Mouse (Mus musculus): Measurements from ENCODE around the gene Lmod3. TPM values are rescaled to one million over a fixed set of nuclear protein-coding genes. Genes with fewer than 3 reads are reported as not detected.
A peak's percentile ranks its signal among the peaks of the same experiment; 100 is the strongest.

Lmod3 gene
- polyA plus RNA-seq, 1 experiment from 2014 or later, result not detected

DNA sequence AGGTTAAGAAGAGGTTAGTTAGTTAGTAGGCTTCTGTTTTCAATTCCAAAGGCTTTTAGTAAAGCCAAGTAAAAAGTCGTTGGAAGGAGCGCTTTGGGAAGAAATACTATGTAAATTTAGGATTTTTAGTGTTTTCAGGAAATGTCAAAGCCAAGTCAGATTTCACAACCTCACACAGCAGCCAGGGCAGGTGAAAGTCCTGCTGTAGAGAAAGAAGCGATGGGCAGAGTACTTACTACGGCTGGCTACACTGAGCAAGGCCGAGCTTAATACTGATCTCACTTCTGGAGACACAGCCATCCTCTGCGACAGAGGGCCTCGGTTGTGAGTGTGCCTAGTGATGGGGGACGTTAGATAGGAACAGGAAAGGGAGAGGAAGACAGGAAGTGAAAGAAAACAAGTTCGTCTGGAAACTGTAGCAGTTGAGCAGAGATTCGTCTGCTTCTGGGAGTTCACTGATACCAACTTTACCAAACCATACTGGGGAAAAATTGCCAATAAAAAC is 36.8 kb upstream of the Lmod3 start:
- Histone ChIP-seq H3K27ac (no peak overlapping the region), H3K36me3 (ENCODE audit: inconsistent target) (peaks cover 91% of the 10 kb centered on the region), H3K4me3 (ENCODE audit: inconsistent target) (no peak overlapping the region), H3K79me2 (ENCODE audit: inconsistent target) (peaks cover 6% of the 10 kb centered on the region; the same call in 1 of the 2 replicates)
- WGBS (ENCODE audit: missing documents), result 62% methylated on average over 9 of the region's 10 CpGs

DNA sequence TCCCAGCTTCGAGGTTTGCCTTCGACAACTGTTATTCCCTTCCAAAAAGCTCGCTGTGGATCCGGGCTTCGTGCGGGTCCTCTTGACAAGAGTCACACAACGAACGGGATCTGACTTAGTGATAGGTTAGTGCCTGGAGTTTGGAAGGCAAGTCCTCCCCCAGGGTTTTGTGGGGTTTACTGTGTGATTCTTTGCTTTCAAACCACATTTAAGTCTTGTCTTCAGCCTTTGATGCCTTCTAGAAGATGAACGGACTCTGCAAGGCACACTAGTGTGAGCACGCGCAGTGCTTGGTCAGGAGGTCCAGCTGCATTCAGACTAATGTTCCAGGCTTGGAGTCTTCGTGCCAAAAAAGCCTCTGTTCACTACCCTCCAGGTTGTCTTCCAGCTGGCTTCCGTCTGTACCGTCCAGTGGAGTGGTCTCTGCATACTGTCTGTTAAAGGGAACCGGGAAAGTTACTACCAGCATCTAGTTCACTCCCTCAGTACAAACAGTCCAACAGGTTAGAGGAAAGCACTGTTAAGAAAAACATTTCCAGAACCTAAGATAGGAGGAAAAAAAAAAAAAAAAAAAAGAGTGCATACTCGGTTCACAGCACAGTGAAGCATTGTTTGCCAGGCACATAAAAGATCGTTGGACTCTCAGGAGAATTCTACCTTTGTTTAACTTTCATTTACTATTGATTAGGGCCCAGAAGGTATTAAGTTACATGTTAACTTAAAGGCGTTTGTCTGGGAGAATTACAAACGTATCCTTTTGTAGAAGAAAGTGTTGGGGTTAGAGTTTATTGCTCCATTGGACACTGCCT is 35.7 kb upstream of the Lmod3 start:
- Histone ChIP-seq H3K4me3 (ENCODE audit: inconsistent target) (no peak overlapping the region), H3K79me2 (ENCODE audit: inconsistent target) (no peaks in the 10 kb centered on the region; the same call in 1 of the 2 replicates), H3K36me3 (ENCODE audit: inconsistent target) (peaks cover 80% of the 10 kb centered on the region), H3K27ac (no peak overlapping the region)
- 99% methylated on average over 17 of the region's 19 CpGs for WGBS (ENCODE audit: missing documents)

DNA sequence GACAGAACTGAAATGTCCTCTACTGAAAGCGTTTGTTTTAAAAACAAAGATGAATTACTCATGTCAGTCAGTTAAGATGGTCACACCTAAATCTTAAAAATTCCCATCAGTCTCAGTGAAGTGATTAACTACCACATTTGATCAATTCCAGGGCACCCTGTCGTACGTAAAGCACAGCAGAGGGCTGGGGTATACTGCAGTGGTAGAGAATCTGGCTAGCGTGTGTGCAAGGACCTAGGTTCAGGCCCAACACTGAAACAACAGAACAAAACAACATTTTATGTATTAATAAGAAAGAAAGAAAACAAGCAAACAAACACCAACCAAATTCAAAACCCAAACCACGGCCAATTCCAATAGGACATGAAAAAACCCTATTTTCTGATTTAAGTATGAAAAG is 33.8 kb upstream of the Lmod3 start:
- no peak overlapping the region for H3K27ac ChIP-seq
- H3K36me3 ChIP-seq (ENCODE audit: inconsistent target), result peaks cover 61% of the 10 kb centered on the region
- no peak overlapping the region for H3K4me3 ChIP-seq (ENCODE audit: inconsistent target)
- 96% methylated on average over 5 of the region's 5 CpGs for WGBS (ENCODE audit: missing documents)
- H3K79me2 ChIP-seq (ENCODE audit: inconsistent target), result no peaks in the 10 kb centered on the region

DNA sequence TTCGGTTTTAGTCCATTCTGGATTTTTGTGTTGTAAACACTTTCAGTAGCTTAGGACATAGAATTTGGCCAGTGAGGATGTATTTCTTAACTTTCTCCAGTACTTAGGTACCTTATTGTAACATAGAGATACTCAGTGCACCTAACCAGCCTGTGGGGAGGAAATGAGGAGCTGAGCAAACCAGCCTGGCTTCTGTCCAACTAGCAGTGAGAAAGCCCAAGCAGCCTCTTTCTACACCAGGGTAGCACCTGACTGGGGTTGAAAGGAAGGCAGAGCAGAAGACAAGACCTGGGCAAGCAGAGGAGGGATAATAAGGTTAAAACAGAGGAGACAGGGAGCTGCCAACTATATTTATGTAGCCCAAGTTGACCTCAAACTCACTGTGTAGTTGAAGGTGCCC is 31.1 kb upstream of the Lmod3 start:
- Histone ChIP-seq H3K79me2 (ENCODE audit: inconsistent target) (no peaks in the 10 kb centered on the region), H3K4me3 (ENCODE audit: inconsistent target) (no peak overlapping the region), H3K27ac (no peak overlapping the region), H3K36me3 (ENCODE audit: inconsistent target) (peaks cover 34% of the 10 kb centered on the region)
- no CpG with 5 or more reads among the region's 1 CpGs for WGBS (ENCODE audit: missing documents)

DNA sequence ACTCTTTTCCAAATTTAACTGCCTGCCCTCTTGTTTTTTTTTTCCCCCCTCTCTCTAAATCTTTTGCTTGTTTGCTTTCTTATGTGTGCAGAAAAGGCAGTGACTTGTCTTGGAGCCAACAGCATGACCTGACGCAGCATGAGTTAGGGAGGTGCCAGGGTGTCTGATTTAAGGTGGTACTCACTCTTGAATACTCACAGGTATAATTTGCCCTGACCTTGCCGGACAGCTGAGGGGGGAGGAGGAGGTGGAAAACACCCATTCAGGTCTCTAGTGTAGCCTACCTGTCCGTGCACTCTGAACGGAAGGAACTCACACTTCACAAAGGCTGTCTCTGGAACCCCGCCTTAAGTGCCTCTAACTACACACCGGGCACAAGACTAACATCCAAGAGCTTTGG is 26.3 kb upstream of the Lmod3 start:
- Histone ChIP-seq H3K36me3 (ENCODE audit: inconsistent target) (no peaks in the 10 kb centered on the region), H3K27ac (no peak overlapping the region), H3K4me3 (ENCODE audit: inconsistent target) (no peak overlapping the region), H3K79me2 (ENCODE audit: inconsistent target) (no peaks in the 10 kb centered on the region)
- 94% methylated on average over 6 of the region's 6 CpGs for WGBS (ENCODE audit: missing documents)

DNA sequence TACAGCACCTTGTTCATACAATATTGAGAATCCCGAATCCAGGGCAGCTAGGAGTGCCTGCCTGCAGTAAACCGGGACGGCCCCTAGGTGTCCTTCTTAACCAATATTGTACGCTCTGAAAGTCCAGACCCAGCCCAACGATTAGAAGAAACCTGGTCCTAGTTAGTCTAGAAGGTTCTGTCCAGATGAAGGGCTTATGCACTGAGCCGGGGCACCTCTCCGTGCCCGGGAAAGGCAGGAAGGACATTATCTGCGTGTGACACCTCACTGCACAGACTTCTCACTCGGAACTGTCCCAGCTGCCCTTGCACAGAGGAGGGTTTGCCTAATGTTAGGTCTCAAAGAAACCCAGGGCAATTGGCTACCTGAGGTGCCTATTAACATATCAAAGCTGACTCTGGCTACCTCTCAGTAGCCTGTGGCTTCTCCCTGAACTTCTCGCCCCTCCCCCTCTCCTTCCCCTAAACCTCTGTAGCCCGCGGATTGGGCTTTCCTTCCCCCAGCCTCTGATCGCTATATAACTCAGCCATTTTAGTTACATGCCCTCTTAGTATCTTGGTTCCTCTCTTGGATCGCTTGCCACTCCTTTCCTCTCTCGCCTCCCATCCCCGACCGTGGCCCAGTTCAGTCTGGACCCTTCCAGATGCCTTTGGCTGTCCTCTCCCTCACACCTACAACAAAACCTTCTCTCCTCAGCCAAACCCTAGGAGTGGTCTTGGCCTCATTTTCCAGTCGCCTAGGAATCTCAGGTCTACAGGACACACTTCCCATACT is 25.6 kb upstream of the Lmod3 start:
- Histone ChIP-seq H3K4me3 (ENCODE audit: inconsistent target) (peak overlapping the region; percentile 6; the same call in 1 of the 2 replicates), H3K27ac (no peak overlapping the region)
- WGBS (ENCODE audit: missing documents), result 9% methylated on average over 17 of the region's 19 CpGs

DNA sequence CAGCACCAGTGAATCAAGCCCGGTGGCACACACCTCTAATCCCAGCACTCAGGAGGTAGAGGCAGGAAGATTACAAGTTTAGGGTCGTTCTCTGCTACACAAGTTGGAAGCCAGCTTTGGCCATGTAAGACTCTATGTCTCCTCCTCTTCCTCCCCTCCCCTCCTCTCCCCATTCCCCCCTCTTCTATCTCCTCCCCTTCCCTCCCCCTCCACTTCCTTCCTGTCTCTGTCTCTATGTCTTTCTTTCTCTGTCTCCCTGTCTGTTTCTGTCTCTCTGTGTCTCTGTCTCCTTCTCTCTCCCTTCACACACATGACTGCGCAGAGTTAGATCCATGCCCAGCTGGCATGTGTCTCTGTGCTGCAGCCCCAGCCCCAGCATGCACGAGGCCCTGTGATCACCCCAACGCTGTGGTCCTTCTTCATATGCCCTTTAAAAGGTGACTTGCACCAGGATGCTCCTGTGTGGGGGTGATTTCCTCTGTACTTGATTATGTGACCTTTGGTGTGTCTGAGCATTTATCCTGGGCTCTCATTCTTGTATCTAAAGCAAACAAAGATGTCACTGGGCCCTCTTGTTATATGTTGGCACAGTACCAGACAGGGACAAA is 24.4 kb upstream of the Lmod3 start:
- WGBS (ENCODE audit: missing documents), result 50% methylated on average over 5 of the region's 5 CpGs
- no peak overlapping the region for H3K4me3 ChIP-seq (ENCODE audit: inconsistent target)
- H3K27ac ChIP-seq, result no peak overlapping the region
- H3K79me2 ChIP-seq (ENCODE audit: inconsistent target), result no peaks in the 10 kb centered on the region
- no peaks in the 10 kb centered on the region for H3K36me3 ChIP-seq (ENCODE audit: inconsistent target)

More for the DNA sequence above, 25.6 kb upstream of the Lmod3 start:
- Histone ChIP-seq H3K79me2 (ENCODE audit: inconsistent target) (no peaks in the 10 kb centered on the region), H3K36me3 (ENCODE audit: inconsistent target) (no peaks in the 10 kb centered on the region)

DNA sequence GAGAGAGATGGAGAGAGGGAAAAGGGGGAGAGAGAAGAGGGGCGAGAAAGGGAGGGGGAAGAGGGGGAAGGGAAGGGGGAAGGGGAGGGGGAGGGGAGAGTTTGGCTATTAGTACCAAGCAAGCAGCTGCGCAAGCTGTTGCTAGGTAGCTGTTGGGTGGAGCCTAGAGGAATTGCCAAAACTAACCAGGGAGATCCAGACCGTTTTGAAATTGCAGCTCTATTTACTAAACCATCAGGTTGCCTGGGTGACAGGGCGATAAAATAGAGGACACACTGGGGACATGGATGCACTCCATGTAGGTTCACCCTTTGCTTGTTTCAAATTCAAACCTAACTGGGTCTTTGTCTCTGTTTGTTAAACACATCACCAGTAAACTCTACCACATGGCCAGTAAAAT is 23.8 kb upstream of the Lmod3 start:
- Histone ChIP-seq H3K36me3 (ENCODE audit: inconsistent target) (no peaks in the 10 kb centered on the region), H3K4me3 (ENCODE audit: inconsistent target) (no peak overlapping the region), H3K27ac (no peak overlapping the region), H3K79me2 (ENCODE audit: inconsistent target) (no peaks in the 10 kb centered on the region)
- 68% methylated on average over 4 of the region's 4 CpGs for WGBS (ENCODE audit: missing documents)

DNA sequence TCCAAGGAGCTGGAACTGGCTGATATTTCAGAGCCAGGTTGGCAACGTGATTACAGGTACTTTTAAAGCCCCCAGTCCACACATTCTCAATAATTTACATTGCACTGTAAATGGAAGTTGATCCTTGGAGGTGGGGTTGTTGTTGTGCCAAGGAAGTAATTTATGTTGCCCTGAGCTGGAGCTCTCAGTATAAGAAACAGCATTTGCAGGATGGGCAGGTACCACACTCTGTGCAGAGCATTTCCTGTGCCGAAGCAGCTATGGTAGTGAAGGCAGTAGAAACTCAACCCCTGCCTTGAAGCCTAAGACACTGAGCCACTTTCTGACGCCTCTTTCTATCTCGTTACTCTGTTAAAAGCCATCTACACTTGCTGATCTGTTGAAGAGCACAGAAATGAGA is 23.2 kb upstream of the Lmod3 start:
- Histone ChIP-seq H3K4me3 (ENCODE audit: inconsistent target) (no peak overlapping the region), H3K27ac (no peak overlapping the region), H3K36me3 (ENCODE audit: inconsistent target) (no peaks in the 10 kb centered on the region), H3K79me2 (ENCODE audit: inconsistent target) (no peaks in the 10 kb centered on the region)
- WGBS (ENCODE audit: missing documents), result 78% methylated on average over 4 of the region's 4 CpGs

DNA sequence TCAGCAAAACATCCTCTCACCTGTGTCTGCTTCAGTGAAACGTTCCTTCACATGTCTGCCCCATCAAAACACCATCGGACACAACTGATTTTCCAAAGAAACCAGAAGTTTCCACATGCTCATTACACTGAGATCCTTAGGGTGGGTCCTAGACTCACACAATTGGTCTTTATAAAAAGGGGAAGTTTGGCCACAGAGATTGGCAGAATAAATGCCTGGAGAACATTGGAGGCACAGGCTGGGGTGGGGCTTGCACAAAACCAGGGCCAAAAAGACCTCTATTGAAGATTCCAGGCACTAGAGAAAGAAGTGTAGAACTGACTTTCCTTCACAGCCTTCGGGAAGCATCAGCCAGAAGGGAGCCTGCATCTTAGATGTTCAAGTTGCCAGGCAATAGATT is 21.2 kb upstream of the Lmod3 start:
- Histone ChIP-seq H3K79me2 (ENCODE audit: inconsistent target) (no peaks in the 10 kb centered on the region), H3K4me3 (ENCODE audit: inconsistent target) (no peak overlapping the region), H3K36me3 (ENCODE audit: inconsistent target) (no peaks in the 10 kb centered on the region), H3K27ac (no peak overlapping the region)
- WGBS (ENCODE audit: missing documents), result 59% methylated on average over 3 of the region's 3 CpGs

DNA sequence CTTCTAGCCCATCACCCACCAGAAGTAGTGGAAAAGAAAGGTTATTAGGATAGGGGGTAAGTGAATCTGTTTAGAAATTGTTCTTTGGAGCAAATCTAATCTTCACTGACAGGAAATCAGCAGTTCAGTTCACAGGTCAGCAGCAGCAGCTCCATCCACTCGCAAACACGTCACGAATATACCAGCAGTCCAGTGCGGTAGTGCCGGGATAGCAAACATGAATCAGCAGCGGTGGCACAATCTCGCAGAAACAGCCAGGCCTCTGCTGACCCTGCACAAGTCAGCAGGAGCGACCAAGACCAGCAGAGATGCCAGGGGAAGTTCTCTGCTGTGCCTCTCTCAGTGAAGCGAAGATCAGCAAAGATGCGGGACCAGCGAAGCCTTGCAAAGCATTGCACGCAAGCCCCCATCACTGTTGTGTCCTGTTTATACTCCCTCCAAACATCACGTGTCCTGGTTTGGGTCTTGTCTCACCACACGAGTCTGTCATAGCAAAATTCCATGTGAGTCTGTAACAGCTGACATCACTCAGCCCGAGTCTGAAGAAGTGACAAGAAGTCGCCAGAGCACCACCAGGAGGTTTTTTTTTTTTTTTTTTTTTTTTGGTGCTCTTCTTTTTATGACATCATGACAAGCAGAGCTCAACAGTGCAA is 20.6 kb upstream of the Lmod3 start:
- 91% methylated on average over 15 of the region's 16 CpGs for WGBS (ENCODE audit: missing documents)

DNA sequence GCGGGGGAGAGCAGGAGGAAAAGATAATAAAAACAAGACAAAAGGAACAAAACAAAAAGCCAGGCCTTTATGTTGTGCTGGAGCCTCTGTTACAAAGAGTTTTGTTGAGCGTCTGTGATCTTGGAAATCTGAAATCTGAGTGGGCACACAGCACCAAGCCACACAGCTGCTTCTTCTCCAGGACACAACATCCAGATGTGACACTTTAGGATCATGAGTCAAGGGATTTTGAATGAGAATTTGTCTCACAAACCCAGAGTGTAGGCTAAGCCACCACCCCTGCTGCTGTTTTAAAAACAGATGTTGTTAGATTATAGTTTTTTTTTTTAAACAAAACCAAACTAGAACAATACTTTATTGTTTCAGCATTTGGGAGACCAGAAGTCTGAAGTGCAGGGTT is 19.8 kb upstream of the Lmod3 start:
- no peaks in the 10 kb centered on the region for H3K79me2 ChIP-seq (ENCODE audit: inconsistent target)
- WGBS (ENCODE audit: missing documents), result 90% methylated on average over 2 of the region's 2 CpGs
- no peak overlapping the region for H3K27ac ChIP-seq
- H3K4me3 ChIP-seq (ENCODE audit: inconsistent target), result no peak overlapping the region
- no peaks in the 10 kb centered on the region for H3K36me3 ChIP-seq (ENCODE audit: inconsistent target)

More for the DNA sequence above, 20.6 kb upstream of the Lmod3 start:
- H3K79me2 ChIP-seq (ENCODE audit: inconsistent target), result no peaks in the 10 kb centered on the region
- H3K36me3 ChIP-seq (ENCODE audit: inconsistent target), result no peaks in the 10 kb centered on the region
- no peak overlapping the region for H3K4me3 ChIP-seq (ENCODE audit: inconsistent target)
- no peak overlapping the region for H3K27ac ChIP-seq

DNA sequence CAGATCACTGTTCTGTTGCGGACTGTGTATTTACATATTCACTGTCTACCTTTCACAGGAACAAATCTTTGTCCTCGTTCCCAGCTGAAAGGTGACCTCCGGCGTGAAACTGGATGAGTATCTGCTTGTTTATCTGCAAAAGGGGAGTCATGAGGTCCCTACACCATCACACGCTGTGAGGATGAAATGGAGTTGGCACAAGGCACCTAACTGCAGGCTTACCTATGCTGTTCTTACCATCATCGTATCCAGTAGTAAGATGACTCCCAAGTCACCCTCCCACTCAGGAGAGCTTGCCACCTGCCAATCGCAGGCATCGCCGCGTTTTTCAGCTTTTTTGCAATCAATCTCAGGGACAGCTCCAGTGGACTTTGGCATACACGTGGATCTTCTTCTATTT is 17.0 kb upstream of the Lmod3 start:
- Histone ChIP-seq H3K36me3 (ENCODE audit: inconsistent target) (no peaks in the 10 kb centered on the region), H3K79me2 (ENCODE audit: inconsistent target) (no peaks in the 10 kb centered on the region), H3K27ac (no peak overlapping the region), H3K4me3 (ENCODE audit: inconsistent target) (no peak overlapping the region)
- WGBS (ENCODE audit: missing documents), result 89% methylated on average over 11 of the region's 11 CpGs

DNA sequence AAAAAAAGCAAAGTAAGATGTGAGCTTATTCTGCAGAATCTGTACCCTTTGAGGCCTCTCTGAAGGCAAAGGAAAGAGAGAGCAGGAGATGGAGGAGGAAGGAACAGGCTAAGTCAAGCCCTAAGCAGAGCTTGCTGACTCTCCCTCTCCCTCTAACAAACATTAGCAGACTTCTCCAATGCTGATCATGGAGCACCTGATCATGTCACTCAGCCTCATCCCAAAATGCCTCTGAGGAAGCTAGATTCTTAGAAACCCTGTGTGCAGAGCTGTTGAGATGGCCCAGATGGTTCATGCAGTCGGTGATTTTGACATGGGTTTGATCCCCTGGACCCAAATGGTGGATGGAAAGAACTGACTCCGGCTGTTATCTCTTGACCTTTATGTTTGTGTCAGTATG is 14.6 kb upstream of the Lmod3 start:
- 100% methylated on average over 2 of the region's 2 CpGs for WGBS (ENCODE audit: missing documents)
- H3K4me3 ChIP-seq (ENCODE audit: inconsistent target), result no peak overlapping the region
- no peaks in the 10 kb centered on the region for H3K79me2 ChIP-seq (ENCODE audit: inconsistent target)
- no peaks in the 10 kb centered on the region for H3K36me3 ChIP-seq (ENCODE audit: inconsistent target)
- H3K27ac ChIP-seq, result no peak overlapping the region

Data from macrophage (primary cell).